Mouse (Mus musculus) layer of hippocampus, adult 8-10 months (tissue): ENCODE results near the gene Dnajb12. TPM values are rescaled to one million over a fixed set of nuclear protein-coding genes. Genes with fewer than 3 reads are reported as not detected.

Experiments used
- DNase-seq, 2 experiments: peaks; one replicate each; pipeline ENCODE4 v3.0.0; 2022; ENCODE audit warnings: low spot score in 2 of 2
- total RNA-seq, 4 experiments: library from RNA; stranded (reverse); gene quantifications; 2 replicates each; pipeline ENCODE4 v1.2.4; 2022

Dnajb12 gene
- total RNA-seq, 4 experiments from 2014 or later = 51.1 to 55.4 (median 52.6) TPM

DNA sequence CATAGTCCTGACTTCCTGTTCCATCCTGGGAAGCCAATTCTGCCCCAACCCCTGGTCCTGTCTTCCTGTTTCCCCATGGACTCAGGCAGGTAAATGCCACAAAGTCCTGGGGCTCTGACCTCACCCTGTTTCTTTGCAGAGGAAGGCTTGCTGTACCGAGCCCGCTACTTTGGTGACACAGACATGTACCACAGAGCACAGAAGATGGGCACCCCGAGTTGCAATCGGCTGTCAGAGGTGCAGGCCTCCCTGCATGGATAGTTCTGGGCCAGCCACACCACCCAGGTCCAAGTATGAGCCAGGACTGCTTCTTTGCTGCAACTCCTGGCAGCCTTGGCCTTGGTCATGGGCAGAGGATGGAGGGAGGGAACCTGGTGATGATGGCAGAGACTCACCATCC is 16.9 kb downstream of the Dnajb12 start:
- no peak for DNase-seq

DNA sequence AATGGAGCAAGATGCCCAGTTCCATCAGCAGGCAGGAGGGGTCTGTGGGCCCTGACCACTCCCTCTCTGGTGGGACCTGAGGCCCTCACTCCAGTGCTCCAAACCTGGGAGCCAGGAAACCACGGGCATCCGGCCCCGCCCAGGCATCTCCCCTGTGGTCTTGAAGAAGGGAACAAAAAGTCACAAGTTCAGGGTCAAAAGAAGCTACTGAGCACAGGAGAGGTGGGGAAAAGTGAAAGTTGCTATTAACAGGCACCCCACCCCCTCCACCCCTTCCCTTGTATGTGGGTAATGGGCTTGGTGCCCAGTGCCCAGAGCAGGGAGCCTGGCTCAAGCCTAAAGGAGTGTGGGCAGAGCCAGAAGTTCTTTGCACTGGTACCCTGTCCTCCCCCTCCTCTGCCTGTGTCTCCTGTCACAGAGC is 17.6 kb downstream of the Dnajb12 start:
- no peak for DNase-seq

DNA sequence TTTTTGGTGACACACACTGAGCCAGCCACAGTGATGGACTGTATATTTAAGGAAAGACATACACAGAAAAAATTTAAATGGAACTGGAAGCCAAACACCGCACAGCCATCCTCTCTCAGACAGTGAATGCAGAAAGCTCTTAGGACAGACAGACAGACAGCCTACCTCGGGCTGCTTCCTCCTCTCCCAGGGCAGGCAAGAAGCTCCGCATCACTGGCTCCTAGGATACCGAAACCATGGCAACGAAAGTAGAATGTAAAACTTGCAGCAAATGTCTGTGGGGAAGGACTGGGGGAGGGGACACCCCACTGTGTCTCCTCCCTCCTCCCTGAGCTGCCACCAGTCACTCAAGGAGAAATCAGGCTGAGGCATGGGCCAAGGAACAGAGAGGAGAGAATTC is 18.2 kb downstream of the Dnajb12 start:
- peak; percentile 83 to 89 for DNase-seq

DNA sequence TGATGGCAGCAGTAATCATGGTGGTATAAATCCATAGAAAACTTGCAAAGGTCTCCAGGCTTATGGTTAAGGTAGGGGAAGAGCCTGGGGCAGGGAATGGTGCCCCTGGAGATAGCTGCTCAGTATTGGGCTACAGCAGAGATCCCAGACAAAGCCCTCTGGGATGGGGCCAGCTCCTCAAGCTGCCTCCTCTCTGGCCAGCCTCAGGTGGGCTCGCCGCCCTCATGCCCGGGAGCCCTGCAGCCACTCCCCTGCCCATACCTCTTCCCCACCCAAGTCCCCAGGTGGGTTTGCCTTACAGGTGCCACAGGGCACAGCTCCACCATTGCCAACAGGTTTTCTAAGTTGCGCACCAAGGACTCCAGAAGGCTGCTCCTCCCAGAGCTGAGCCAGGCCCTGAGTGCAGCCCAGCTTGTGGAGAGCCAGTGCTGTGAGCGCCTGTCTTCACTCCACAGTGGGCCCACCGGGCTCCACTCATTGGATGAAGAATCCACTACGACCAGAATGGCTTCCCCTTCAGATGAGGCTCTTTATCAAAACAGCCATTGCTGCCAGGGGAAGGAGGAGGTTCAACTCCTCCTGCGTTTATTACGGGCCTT is 18.9 kb downstream of the Dnajb12 start:
- DNase-seq = no peak

DNA sequence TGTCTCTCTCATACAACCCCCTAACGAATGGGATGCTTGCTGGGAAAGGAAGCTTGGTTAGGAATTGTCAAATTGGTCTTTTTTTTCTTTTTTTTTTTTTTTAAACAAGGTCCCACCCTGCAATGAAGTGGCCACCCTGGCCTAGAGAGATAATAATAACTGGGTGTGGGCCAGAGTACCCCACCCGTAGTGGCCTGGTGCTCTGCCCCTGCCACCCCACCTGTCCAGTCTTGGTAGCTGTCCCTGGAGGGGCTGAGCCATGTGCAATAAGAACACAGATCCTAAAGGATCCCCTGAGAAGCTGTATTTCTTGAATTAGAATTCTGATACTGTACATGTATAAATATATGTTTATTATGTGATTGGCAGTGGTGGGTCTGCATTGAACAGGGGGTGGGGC is 19.6 kb downstream of the Dnajb12 start:
- no peak for DNase-seq

DNA sequence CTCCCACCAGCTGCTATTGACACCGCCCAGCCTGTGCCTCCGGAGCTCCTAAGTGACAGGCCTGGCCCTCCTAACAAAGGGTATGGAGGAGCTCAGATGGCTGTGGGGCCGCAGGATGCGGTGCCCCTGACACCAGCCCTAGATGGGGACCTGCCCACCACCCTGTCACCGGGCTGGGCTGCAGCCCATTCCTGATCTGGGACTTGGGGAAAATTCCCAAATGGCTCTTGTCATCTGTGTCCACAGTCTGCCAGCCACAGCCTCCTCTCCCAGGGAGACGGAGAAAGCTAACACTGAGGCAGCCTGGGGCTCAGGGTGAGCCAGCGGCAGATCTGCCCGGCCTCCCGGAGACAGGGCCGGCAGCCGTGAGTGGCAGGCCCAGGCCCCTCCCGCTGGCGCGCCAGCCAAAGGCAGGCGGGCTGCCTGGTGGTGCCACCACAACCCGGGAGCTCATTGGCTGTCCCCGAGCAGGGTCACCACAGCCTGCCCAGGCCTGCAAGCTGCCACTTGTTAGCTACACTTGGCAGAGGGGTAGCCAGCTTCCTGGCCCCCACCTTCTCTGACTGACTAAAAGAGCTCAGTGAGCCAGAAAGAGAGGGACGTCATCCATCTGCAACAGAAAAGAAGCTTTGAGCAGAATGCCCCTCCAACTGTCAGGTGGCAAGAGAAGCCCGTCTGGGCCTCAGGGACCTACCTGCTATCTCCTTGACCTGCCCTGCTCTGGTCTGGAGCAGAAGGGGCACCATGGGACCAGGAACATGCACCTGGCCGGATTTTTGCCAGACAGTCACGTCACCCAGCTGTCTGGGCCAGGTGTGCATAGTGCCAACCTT is 20.2 kb downstream of the Dnajb12 start:
- DNase-seq = peak; percentile 92 to 97

DNA sequence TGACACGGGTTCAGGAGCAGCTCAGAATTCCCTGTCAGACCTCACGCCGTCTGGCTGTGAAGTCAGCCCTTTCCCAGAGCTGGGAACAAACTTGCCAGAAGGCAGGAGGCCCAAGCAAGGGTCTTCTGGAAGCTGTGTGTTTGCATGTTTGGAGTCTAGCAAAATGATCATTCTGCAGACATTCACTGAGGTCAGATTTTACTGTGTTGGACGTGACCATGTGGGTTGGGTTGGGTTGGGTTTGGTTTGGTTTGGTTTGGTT is 20.7 kb downstream of the Dnajb12 start:
- DNase-seq = no peak

DNA sequence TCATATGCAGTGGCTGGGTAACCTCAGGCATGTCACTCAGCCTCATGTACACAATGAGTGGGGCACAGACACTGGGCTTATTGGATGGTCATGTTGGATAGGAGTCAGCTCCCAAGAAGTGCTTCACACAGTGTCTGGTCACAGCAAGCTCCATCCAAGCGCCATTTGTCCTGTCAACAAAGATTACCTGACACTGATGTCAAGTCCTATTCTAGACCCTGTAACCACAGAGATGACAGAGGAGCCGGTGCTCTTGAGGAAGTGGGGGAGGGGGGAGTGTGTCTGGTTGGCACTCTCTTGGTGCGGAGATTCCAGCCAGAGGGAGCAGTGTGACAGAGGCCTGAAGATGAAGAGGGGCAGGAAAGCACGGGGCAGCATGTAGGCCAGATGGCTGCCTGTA is 21.6 kb downstream of the Dnajb12 start:
- DNase-seq = no peak

DNA sequence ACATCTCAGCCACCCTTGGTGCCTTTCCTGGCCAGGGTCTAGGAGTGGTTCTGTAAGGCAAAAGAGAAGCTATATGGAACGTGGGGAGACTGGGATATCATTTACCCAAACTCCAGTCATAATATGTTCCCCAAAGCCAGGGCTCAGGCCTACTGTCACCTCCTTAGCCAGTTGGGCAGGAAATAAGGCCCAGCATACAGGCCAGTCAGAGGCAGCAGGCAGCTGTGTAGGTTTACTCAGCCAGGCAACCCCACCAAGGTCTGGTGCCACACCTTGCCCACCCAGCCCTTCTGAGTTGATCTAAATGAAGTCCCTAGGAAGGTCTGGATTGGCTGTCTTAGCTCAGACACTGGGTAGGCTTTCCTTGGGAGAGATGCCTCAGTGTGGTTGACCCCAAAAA is 22.1 kb downstream of the Dnajb12 start:
- DNase-seq = no peak

DNA sequence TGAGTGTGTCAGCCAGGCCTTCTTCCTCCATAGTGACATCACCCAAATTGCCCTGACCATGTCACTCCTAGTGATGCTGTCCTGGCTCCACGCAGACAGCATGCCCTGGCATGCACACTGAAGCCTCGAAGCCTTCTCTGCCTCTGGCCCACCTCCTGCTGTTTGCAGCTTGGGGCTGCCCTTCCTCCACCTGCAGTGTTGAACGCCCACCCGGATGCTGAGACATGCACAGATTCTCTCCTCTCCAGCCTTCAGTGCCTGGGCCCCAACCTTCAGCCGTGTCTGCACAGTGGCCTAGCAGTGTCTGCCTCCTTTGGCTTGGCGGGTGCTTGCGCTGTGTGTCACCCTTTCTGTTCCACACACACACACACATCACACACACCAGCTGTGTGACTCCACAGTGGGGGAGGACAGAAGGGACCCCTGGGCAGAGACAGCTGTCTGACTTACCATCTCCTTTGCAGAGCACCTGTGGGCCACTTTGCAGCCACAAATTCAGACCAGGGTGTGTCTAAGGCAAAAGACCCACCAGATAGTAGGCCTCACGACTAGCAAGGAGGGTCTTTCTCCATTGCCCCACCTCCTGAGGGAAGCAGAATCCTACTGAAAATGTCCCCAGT is 22.7 kb downstream of the Dnajb12 start:
- DNase-seq = no peak

DNA sequence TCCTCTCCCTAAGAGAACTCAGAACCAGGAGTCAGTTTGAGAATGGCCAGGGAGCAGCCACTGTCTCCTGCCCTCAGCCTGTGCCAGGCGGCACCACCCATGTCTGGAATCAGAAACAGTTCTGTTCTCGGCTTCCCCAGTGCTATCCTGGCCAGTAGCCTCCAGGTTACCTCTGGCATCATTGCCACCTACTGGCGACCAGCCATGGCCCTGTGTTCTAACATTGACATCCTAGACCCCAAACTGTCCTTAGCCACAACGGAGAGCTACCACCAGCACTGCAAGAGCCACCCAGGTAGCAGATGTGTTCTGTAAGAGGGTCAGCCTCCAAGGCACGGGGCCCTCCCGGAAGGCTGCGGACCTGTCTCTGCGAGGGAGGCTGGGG is 23.2 kb downstream of the Dnajb12 start:
- no peak for DNase-seq

DNA sequence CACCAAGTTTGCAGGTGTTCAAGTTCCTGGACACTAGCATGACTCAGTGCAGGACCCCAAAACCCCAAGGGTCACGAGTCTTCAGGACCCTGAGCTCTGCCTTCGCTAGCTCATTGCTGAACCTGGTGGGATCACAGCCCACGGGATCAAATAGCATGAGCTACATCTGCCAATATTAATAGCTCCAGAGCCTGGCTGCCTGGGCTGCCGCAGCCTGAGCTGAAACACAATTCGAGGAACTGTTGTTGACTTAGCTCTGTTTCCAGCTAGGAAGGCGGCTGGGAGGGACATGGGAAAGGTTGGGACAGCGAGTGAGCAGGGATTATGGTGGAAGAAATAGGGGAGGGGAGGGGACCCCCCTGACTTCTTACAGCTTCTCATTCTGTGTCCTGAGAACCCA is 23.8 kb downstream of the Dnajb12 start:
- DNase-seq = no peak

DNA sequence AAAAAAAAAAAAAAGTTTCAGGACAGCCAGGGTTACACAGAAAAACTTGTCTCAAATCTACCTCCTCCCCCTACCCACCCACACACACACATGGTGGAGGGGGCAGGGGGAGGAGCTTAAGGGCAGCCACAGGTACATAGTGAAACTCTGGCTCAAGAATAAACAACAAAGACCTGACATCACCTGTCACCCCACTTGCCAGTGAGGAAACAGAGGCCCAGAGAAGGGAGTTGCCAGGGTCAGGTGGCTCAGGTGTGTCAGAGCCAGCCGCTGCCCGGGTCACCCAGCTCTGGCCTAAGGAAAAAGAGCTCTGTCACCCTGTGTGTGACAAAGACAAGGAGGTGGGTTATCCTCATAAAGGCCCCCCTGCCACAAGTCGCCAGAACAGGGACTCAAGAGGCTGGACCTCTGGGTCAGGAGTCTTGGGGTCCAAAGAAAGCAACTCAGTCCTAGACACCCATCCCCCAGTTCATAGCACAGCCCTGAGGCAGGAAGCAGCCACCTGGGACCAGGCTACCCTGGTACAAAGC is 27.8 kb downstream of the Dnajb12 start:
- DNase-seq = no peak

DNA sequence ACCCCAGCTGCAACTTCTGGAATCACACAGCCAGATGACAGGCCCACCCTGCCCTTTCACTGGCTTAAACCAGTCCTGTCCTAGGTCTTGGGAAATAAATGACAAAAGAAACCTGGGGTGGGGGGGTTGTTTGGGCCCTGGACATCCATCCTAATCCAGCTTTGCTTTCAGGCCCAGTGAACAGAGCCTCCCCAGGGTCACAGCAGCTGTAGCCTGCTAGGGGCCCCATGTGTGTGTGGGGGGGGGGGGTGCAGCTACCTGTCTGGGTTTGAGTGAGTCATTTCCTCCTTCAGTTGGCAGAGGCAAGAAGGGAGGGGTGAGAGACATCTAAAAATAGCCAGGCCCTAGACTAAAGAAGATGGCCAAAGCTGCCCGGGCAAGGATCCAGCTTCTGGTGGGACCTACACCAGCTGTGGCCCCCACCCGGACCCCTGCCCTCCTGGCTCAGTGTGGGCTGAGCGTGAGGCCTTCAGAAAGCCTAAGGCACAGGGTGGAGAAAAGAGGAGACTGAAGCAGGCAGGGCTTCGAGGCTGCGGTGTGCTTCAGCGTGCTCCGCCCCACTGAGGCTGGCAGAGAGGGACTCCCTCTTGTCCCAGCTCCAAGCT is 28.4 kb downstream of the Dnajb12 start:
- no peak for DNase-seq

DNA sequence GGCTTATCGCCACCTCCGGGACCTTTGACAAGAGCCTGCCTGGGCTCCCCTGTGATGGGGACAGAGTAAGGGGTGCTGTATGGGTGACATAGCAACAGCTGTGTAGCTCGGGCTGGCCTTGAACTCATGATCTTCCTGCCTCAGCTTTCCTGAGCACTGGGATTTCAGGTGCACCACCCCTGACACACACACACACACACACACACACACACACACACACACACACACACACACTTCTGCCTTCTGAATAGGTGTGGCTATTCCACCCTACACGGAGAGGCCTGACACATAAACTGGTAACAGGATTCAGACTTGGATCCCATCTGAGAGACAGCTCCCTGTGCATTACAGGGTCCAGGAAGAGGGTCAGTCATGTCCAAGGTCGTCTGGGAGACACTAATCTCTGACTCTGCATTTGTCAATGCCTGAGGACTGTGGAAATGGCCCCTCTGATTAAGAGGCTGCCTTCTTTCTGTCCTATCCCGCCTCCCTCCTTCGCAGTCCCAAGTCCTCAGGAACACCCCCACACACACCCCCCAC is 29.5 kb downstream of the Dnajb12 start:
- no peak for DNase-seq

DNA sequence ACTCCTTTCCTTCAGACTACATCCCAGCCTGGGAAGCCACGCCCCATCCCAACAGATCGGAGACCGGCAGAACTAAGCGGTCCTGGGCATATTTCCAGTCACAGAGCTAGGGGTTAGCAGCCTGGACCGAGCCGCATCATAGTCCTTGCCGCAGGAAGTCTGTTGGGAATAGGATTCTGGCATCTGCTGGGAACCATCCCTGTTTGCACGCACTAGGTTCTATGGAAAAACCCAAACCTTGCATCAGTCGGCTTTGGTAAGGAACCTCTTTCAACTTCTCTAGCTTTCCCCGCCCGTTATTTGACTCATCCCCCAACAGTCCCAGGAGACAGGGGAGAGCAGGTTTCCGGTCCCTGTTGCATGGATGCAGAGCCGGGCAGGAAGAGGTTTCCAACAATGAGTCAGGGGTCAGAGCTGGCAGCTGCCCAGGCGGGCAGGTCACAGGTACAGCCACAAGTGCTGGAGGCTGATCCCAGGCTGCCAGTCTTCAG is 30.0 kb downstream of the Dnajb12 start:
- no peak for DNase-seq

DNA sequence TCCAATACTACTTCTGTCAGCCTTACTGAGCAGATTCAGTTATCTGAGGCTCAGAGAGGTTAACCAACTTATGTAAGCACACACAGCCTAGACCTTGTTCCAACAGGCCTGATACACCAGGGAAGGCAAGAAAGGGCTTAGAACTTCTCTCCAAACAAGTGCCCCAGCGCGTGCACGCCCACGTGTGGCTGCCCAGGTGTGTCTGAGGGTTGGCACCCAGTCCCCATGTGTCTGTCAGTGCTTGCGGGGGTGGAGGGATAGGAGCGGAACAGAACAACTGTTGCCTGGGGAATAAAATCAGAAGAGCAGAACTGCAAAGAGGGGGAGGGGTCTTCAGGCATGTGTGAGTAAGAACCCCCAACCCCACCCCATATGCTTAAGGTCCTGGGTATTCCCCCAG is 31.7 kb downstream of the Dnajb12 start:
- DNase-seq = no peak

DNA sequence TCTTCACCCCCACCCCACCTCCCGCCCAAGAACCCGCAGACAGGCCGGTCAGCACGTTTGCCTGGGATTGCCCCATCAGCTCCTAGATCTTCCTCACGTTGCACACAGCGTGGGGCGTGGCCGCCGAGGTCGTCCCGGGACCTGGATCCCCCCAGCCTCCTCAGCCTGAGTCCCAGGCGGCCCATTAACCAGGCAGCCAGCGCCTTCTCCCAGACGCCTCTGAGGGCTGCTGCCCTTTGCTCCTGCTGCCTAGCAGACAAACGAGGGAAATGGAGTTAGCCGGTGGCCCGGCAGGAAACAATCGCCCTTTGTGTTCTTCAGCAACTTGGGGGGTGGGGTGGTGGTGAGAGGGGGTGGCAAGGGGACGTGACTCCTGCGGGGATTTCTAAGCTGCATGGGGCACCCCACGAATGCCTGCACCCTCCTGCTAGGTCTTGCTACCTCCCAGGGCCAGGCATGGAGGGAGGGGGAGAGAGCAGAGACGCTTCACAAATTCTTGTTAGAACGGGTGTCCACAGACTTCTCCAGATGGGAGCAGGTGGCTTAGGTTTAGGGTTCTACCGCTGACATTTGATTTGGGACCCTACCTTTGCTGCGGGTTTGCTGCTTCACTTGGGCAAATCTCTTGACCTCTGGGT is 32.3 kb downstream of the Dnajb12 start:
- DNase-seq = no peak

DNA sequence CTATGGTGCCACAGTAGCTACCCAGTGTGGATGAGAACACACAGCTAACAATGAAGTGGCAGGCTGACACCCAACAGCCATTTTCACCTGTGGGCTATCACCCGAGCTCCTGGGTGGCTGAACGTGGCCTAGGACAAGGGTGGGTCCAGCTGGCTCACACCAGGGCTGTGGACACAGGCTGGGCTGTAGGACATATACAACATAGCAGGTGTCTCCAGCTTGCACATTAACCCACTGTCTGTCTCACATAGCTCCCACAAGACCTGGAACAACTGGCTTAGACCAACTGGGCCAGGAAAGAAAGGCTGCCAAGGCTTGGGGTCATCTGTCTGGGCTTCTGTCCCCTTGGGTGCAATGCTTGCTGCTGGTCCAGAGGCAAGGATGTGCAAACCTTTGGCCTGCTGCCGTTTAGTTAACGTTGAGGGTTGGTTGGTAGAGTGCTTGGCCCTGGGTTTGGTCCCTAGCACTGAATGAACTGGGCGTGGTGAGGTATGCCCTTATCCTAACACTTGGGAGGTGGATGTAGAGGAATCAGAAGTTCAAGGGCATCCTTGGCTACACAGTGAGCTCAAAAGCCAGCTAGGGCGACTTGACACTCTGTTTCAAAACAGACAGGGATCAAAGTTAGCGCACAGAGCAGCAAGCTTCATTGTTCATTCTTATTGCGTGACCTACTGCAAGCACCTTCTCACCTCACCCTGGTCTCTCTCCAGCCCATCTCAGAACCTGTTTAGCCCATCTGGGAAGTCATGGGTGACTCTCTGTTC is 36.0 kb downstream of the Dnajb12 start:
- no peak for DNase-seq

DNA sequence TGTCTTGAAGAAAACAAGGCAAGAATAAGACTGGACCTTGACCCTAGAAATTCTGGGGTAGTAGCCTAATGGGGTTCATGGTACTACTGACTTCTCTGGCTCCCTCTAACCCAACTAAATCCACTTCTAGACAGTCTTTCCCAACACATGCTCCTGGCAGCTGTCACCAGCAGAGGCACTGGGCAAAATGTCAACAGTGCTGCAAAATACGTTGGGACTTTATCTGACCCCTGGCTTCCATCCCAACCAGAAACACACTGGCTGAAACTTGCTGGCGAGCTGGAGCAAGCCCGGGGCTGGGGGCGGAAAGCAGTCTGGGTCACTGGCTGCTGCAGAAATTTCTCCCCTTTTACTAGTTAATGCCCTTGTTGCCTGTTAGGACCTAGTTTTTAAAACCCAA is 36.8 kb downstream of the Dnajb12 start:
- no peak for DNase-seq

DNA sequence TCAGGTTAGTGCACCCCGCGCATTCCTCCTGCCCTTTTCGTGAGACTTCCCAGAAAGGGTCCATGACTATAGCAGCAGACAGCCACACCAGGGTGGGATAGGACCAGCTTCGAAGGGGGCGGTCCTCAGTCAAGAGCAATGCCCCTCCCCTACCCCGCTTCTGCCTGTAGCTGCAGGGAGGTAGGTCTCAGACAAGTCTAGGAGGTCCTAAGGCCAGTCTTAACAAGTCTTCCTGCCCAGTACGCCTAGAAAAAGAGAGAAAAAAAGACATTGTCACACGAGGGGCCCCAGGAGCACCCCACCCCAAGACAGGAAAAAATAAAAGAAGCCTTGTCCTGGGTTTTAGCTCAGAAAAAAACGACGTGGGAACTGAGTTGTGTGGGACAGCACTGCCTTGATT is 37.3 kb downstream of the Dnajb12 start:
- no peak for DNase-seq
